Mouse (Mus musculus): Measurements from ENCODE around the gene Dmrtc1a. TPM values are rescaled to one million over a fixed set of nuclear protein-coding genes. Genes with fewer than 3 reads are reported as not detected.
"Not testable (repeated sequence)": the region's sequence is repeated elsewhere in the genome, so short reads cannot be mapped to it uniquely, and the experiment has no call there.

Dmrtc1a gene
- polyA plus RNA-seq (2021) = 0.05 TPM

DNA sequence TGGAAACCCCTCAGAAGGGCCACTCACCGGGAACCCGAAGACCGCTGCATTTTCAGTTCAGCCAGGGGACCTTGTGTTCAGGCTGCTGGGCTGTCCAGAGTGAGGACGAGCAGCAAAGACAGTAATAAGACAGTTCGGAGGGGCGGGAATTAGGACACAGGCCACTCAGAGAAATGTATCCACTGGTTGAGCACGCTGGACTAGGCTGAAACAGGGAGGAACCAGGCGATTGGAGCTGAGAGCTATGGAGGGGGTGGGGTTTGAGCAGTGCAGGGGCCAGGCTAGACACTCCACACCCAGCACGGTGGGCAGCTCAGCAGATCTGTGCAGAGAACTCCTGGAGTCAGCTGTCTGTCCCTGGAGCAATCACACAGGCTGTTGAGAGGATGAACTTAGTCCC is at the start of gene Dmrtc1a, which contains the start of gene 1700011M02Rik:
Gene Dmrtc1a (minus strand): TSS at position 101 of the 400 bp plus-strand sequence.
Gene 1700011M02Rik (plus strand): TSS at position 319 of the 400 bp plus-strand sequence.
- in situ Hi-C loops (cut with MboI; ENCODE audit: low pct_unique_long_range_greater_than_20kb); DNase-seq (ENCODE audit: low read depth, low spot score); H3K27me3 ChIP-seq; CTCF ChIA-PET; POLR2A ChIA-PET; ATAC-seq: not testable (repeated sequence)

DNA sequence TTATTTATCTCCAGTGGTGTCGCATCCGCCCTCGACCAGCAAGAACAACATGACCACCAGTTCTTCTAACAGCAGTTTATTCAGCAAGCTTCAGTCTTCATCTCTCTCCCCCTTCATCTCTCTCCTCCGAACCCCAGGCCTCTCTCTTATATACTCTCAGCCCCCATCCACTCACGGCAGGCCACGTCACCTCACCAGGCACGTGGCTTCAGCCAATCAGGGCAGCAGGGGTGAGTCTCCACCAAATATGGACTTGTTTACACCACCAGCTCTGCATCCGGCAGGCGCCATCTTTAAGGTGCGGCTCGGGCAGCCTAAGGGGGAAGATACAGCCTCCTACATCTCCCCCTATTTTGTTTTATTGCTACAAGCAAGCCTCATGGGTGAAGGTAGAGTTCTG is 41.6 kb upstream of the Dmrtc1a start:
- CTCF ChIA-PET; DNase-seq (ENCODE audit: low read depth, low spot score); ATAC-seq; POLR2A ChIA-PET; in situ Hi-C loops (cut with MboI; ENCODE audit: low pct_unique_long_range_greater_than_20kb); H3K27me3 ChIP-seq: not testable (repeated sequence)

- ATAC-seq (no peak), DNase-seq (ENCODE audit: low read depth, low spot score) (no peak)
- ChIA-PET POLR2A (no interaction called here), CTCF (no interaction called here)
- no peak for TF ChIP-seq CTCF (IDR thresholded peaks at IDR 0.05)
- in situ Hi-C loops (cut with MboI; ENCODE audit: low pct_unique_long_range_greater_than_20kb) = no loop called here
- peaks cover 42% of the 10 kb centered on the region for H3K27me3 ChIP-seq
Observed at GRCm38 (mm10) chrX:102936743-102937142, 28.3 kb upstream of the Dmrtc1a start.

DNA sequence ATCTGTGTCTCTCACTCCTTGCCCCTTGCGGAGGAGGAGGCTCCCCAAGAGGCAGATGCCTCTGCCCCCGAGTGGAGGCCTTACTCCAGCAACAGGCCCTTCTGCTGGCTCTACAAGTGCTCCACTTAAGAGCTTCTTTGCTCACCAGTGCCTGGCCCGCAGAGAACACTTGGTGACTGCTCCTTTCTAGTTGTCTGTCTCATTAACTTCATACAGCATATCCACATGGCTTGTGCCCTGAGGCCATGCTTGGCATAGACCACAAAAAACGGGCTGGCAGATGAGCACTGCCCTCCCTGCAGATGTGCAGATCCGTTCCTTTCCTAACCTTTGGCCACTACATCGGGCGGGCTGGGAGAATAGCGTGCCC is 25.9 kb upstream of the Dmrtc1a start:
- ChIA-PET POLR2A (no interaction called here), CTCF (no interaction called here)
- no peak for ATAC-seq
- TF ChIP-seq CTCF (IDR thresholded peaks at IDR 0.05) = no peak
- DNase-seq (ENCODE audit: low read depth, low spot score) = no peak
- in situ Hi-C loops (cut with MboI; ENCODE audit: low pct_unique_long_range_greater_than_20kb) = no loop called here
- peaks cover 42% of the 10 kb centered on the region for H3K27me3 ChIP-seq

GRCm38 (mm10) chrX:102933571-102934394 is 25.3 kb upstream of the Dmrtc1a start:
- CTCF ChIA-PET = no interaction called here
- in situ Hi-C loops (cut with MboI; ENCODE audit: low pct_unique_long_range_greater_than_20kb) = no loop called here
- peaks cover 42% of the 10 kb centered on the region for H3K27me3 ChIP-seq
- ATAC-seq (peak; percentile 70), DNase-seq (ENCODE audit: low read depth, low spot score) (no peak)
- TF ChIP-seq CTCF (IDR thresholded peaks at IDR 0.05) = no peak
- POLR2A ChIA-PET = no interaction called here

DNA sequence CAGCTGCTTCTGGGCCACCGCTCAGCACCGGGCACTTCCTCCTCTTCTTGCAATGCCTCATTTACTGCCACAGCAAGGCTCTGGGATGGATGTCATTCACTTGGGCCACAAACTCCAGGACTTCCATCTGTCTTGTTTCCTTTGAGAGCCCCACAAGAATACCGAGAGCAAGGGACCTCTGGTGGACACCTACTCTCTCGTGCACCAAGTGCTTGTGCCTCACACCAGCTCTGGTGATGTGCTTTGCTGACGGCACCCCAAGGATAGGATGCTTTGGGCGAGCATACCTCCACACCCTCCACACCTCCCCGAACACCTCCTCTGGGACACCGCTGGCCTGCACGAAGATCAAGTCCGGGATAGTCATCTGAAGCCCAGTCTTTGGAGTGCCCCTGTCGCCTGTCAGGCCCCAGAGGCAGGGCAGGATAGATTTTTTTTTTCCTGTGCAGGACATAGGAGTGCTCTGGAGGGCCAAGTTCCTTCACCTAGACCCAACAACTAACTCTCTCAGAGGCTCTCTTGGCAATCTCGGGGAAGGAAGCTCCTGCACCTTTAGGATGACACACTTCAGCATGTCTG is 24.6 kb upstream of the Dmrtc1a start:
- no peak for TF ChIP-seq CTCF (IDR thresholded peaks at IDR 0.05)
- CTCF ChIA-PET = no interaction called here
- H3K27me3 ChIP-seq = peaks cover 37% of the 10 kb centered on the region
- in situ Hi-C loops (cut with MboI; ENCODE audit: low pct_unique_long_range_greater_than_20kb) = no loop called here
- POLR2A ChIA-PET = no interaction called here
- ATAC-seq = no peak
- no peak for DNase-seq (ENCODE audit: low read depth, low spot score)

DNA sequence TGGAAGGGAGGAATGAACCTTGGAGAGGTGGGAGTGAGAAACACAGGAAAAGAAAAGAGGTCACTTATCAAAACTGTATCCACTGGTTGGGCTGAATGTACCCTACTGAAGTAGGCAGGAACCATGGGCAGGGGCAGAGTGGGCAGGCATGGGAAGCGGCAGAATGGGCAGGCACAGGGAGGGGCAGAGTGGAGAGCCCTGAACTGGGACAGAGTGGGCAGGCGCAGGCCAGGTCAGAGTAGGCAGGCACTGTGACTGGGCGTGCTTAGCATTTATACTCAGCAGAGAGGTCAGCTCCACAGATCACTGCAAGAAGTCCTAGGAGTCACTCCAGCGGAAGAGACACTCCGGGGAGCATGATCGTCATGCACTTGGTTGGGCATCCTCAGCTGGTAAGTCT is 19.6 kb upstream of the Dmrtc1a start, which contains the start of gene 1700018G05Rik:
Gene 1700018G05Rik (plus strand): TSS at position 301 of the 400 bp plus-strand sequence.
- CTCF ChIA-PET; in situ Hi-C loops (cut with MboI; ENCODE audit: low pct_unique_long_range_greater_than_20kb): not testable (repeated sequence)

DNA sequence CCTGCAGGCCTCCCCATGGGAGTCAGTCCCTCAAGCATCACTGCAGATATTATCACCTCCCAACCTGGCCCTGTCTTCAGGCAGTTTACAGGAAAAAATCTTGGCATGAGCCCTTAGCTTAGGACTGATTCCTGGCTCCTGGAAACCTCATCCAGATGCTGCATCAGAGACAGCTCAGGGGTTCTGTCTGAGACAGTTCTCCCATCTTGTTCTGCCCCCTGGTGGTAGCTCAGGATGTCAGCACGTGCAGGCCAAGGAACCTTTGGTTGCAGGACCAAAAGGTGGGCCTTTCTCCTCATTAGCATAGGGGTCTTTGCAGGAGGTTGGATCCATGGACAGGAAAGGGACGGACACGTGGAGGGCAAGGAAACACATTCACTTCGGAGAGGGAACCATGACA is 18.2 kb upstream of the Dmrtc1a start:
- DNase-seq (ENCODE audit: low read depth, low spot score); in situ Hi-C loops (cut with MboI; ENCODE audit: low pct_unique_long_range_greater_than_20kb); CTCF ChIA-PET; POLR2A ChIA-PET; H3K27me3 ChIP-seq; ATAC-seq: not testable (repeated sequence)

More for the DNA sequence above, 19.6 kb upstream of the Dmrtc1a start, which contains the start of gene 1700018G05Rik:
- H3K27me3 ChIP-seq; POLR2A ChIA-PET; DNase-seq (ENCODE audit: low read depth, low spot score); ATAC-seq: not testable (repeated sequence)

DNA sequence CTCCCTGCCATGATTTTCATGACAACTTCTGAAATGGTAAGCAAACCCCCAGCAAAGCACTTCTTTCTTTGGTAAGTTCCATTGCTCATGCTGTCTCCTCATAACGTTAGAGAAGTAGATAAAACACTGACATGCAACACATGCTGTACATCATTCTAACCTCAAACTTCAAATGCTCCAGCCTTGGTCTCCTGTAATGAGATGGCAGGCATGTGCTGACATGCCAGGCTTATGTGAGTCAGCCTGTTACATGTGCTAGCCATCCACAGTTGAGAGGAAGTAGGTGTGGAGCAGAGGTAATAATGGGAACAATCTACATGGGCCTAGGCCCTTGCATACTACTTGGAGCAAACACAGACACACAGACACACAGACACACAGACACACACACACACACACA is 6.3 kb upstream of the Dmrtc1a start:
- ATAC-seq; DNase-seq (ENCODE audit: low read depth, low spot score); in situ Hi-C loops (cut with MboI; ENCODE audit: low pct_unique_long_range_greater_than_20kb); POLR2A ChIA-PET; CTCF ChIA-PET; H3K27me3 ChIP-seq: not testable (repeated sequence)

- no peak for TF ChIP-seq CTCF (IDR thresholded peaks at IDR 0.05)
- no peaks in the 10 kb centered on the region for H3K27me3 ChIP-seq
- DNase-seq (ENCODE audit: low read depth, low spot score) = no peak
- no peak for ATAC-seq
- in situ Hi-C loops (cut with MboI; ENCODE audit: low pct_unique_long_range_greater_than_20kb) = no loop called here
- POLR2A ChIA-PET = no interaction called here
- CTCF ChIA-PET = no interaction called here
Observed at GRCm38 (mm10) chrX:102867871-102868270, 40.6 kb downstream of the Dmrtc1a start, which contains the start of gene 1700031F05Rik. Gene 1700031F05Rik (minus strand): TSS chrX:102867971.

GRCm38 (mm10) chrX:102854516-102854915 is 54.0 kb downstream of the Dmrtc1a start, which contains the start of gene Dmrtc1c2:
Gene Dmrtc1c2 (minus strand): TSS chrX:102854616.
- DNase-seq (ENCODE audit: low read depth, low spot score); in situ Hi-C loops (cut with MboI; ENCODE audit: low pct_unique_long_range_greater_than_20kb); CTCF ChIA-PET; H3K27me3 ChIP-seq; ATAC-seq; POLR2A ChIA-PET: not testable (repeated sequence)

Other genes with a start within 250 kb of the Dmrtc1a start
- gene Gm3880, start 221.7 kb downstream of the Dmrtc1a start, polyA plus RNA-seq (2021) = not detected
- gene Gm9112, start 201.1 kb downstream of the Dmrtc1a start, polyA plus RNA-seq (2021) = not detected
- gene Dmrtc1b, start 200.8 kb downstream of the Dmrtc1a start, polyA plus RNA-seq (2021) = not detected
- not detected for gene Dmrtc1c1, start 105.7 kb downstream of the Dmrtc1a start, polyA plus RNA-seq (2021)
- gene Dmrtc1c2, start 54.1 kb downstream of the Dmrtc1a start, polyA plus RNA-seq (2021) = not detected
- not detected for gene 1700031F05Rik, start 40.7 kb downstream of the Dmrtc1a start, polyA plus RNA-seq (2021)
- not detected for gene 1700011M02Rik, start 218 bp upstream of the Dmrtc1a start, polyA plus RNA-seq (2021)
- not detected for gene 1700018G05Rik, start 19.7 kb upstream of the Dmrtc1a start, polyA plus RNA-seq (2021)

All from Patski (cell line).